Mouse (Mus musculus) liver, embryonic 16.5 days (tissue): ENCODE measurements around the gene Gm17545. TPM values are rescaled to one million over a fixed set of nuclear protein-coding genes. Genes with fewer than 3 reads are reported as not detected.
A peak's percentile ranks its signal among the peaks of the same experiment; 100 is the strongest.

Experiments used
- ATAC-seq: fragments of 200-750 bp; cut with Nextera tagmentation; 2 replicates; pipeline ENCODE4 v1.8.0; 2017; ENCODE audit warnings: low read depth, mild to moderate bottlenecking, moderate number of reproducible peaks, moderate library complexity
- H3K27ac ChIP-seq: fragments of 300-500 bp; sonication (generic); 2 replicates; pipeline ENCODE4 v1.5.1; 2014; ENCODE audit warnings: mild to moderate bottlenecking, low read length
- H3K27me3 ChIP-seq: fragments of 300-500 bp; sonication (generic); 2 replicates; pipeline ENCODE4 v1.6.1; 2014; ENCODE audit warnings: low read depth, low read length, mixed read lengths; ENCODE audit not compliant: control insufficient read depth, insufficient read depth
- H3K36me3 ChIP-seq: fragments of 300-500 bp; sonication (generic); 2 replicates; pipeline ENCODE4 v1.6.1; 2014; ENCODE audit warnings: mild to moderate bottlenecking; ENCODE audit not compliant: control insufficient read depth, insufficient read depth
- H3K4me1 ChIP-seq: fragments of 300-500 bp; sonication (generic); 2 replicates; pipeline ENCODE4 v1.6.1; 2014; ENCODE audit warnings: low read depth, low read length, mixed read lengths; ENCODE audit not compliant: control insufficient read depth
- H3K4me2 ChIP-seq: fragments of 300-500 bp; sonication (generic); 2 replicates; pipeline ENCODE4 v1.6.1; 2014; ENCODE audit warnings: low read depth, low read length, mixed read lengths
- H3K4me3 ChIP-seq: fragments of 300-500 bp; sonication (generic); 2 replicates; pipeline ENCODE4 v1.5.1; 2014; ENCODE audit warnings: low read depth, mild to moderate bottlenecking, low read length
- H3K9ac ChIP-seq: fragments of 300-500 bp; sonication (generic); 2 replicates; pipeline ENCODE4 v1.6.1; 2014; ENCODE audit warnings: low read depth, low read length
- H3K9me3 ChIP-seq: fragments of 300-500 bp; sonication (generic); replicated peaks from 2 replicates; pipeline ENCODE4 v1.6.1; 2016; ENCODE audit warnings: low read length; ENCODE audit not compliant: control insufficient read depth
- WGBS: fragments of 180-500 bp; shearing (Covaris S2); extraction: QIAGEN DNeasy Blood & Tissue Kit; methylation state at CpG from one replicate; pipeline ENCODE4 v1.1.7; 2014; ENCODE audit not compliant: insufficient replicate concordance; 5-methylcytosine and 5-hydroxymethylcytosine counted together
- polyA plus RNA-seq: library from polyadenylated mRNA; unstranded; fragments of >200 nt; fragmentation: Nextera tagmentation; extraction: Ambion mirVana; gene quantifications from 2 replicates; pipeline ENCODE4 v1.2.1, GENCODE M21; 2015

The Gm17545 gene
- polyA plus RNA-seq, 1 experiment from 2014 or later = not detected

DNA sequence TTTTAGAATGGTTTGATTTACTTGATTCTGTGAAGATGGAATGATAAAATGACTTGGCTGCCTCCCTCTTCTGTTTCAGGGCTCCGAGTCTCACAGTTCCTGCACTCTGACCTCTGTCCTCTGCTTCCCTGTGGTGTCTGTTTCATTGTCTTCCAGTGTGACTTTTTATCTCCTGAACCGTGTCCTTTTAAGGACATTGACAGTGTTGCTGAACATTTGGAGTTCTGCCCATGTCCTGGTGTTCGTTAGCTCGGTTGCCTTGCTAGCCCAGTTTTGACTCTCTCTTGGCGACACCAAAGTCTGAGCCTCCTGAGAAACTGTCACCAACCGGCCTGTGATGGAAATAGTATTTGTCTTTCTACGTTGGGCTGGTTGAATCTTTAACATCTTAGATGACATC is 33.6 kb upstream of the Gm17545 start:
- H3K4me2 ChIP-seq = no peak overlapping the region
- no peak overlapping the region for H3K27ac ChIP-seq
- H3K9me3 ChIP-seq = no peaks in the 10 kb centered on the region
- no peaks in the 10 kb centered on the region for H3K27me3 ChIP-seq
- no peak overlapping the region for H3K9ac ChIP-seq
- 57% methylated on average over 7 of the region's 7 CpGs for WGBS
- no peaks in the 10 kb centered on the region for H3K36me3 ChIP-seq
- H3K4me1 ChIP-seq = peaks cover 4% of the 10 kb centered on the region; the same call in 1 of the 2 replicates
- no peak for ATAC-seq
- H3K4me3 ChIP-seq = no peak overlapping the region

DNA sequence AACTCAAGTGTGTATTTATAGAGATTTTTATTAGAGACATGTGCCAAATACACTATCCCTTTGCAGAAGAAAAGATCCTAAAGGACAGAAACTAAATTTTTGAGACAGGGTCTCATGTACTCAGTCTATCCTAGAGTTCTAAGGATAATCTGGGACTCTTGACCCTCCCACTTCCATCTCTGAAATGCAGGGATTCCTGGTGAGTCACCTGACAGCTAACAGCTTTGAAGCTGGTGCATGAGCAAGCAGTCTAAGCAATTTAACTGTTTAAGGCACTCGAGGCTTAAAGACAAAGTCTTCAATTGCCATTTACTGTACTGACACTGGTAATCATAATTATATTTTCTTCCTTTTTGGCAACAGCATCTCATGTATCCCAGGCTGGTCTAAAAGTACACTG is 31.5 kb upstream of the Gm17545 start:
- no peak overlapping the region for H3K9ac ChIP-seq
- H3K4me3 ChIP-seq = no peak overlapping the region
- WGBS = 38% methylated on average over 1 of the region's 1 CpGs
- no peaks in the 10 kb centered on the region for H3K27me3 ChIP-seq
- H3K27ac ChIP-seq = no peak overlapping the region
- no peak for ATAC-seq
- H3K4me2 ChIP-seq = no peak overlapping the region
- peaks cover 4% of the 10 kb centered on the region; the same call in 1 of the 2 replicates for H3K4me1 ChIP-seq
- no peaks in the 10 kb centered on the region for H3K36me3 ChIP-seq
- no peaks in the 10 kb centered on the region for H3K9me3 ChIP-seq

DNA sequence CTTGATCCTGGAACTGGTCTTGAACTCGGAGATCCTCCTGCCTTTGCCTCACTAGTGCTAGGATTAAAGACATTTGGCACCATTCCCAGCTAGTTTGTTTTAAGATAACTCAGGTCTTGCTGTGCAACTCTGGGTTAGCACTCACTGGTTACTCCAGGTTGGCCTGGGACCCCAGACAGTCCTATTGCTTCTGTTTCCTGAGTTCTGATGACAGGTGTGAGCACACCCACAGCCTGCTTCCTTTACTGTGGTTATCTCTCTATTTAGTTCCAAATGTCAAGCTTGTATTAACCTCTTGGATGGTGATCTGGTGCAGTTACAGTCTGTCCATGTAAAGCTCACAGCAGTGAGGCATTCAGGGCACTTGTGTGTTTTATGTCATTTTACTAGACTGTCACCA is 30.6 kb upstream of the Gm17545 start:
- ATAC-seq = no peak
- H3K27ac ChIP-seq = no peak overlapping the region
- peaks cover 6% of the 10 kb centered on the region; the same call in 1 of the 2 replicates for H3K4me1 ChIP-seq
- H3K9ac ChIP-seq = no peak overlapping the region
- H3K27me3 ChIP-seq = no peaks in the 10 kb centered on the region
- 48% methylated on average over 1 of the region's 1 CpGs for WGBS
- no peaks in the 10 kb centered on the region for H3K36me3 ChIP-seq
- H3K9me3 ChIP-seq = no peaks in the 10 kb centered on the region
- H3K4me3 ChIP-seq = no peak overlapping the region
- no peak overlapping the region for H3K4me2 ChIP-seq

DNA sequence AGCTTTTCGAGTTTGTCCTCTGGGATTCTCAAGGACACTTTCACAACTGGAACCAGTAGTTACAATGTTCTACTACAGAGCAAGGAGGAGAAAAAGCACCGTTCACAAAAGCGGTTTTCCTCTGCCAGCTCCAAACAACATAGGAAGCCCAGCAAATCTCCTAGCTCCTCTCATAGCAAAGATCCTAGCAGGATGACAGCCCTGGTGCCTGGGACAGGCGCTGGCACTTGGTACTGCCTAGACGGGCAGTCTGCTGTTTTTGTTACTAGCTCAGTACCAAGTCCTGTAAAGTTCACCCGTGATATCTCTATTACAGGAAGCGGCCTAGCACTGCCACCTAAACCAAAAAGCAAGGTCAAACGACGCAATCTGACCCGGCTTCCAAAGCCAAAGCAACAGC is 29.9 kb upstream of the Gm17545 start:
- no peak overlapping the region for H3K9ac ChIP-seq
- no peak overlapping the region for H3K4me3 ChIP-seq
- H3K27ac ChIP-seq = no peak overlapping the region
- 53% methylated on average over 10 of the region's 10 CpGs for WGBS
- H3K4me2 ChIP-seq = no peak overlapping the region
- peaks cover 7% of the 10 kb centered on the region; the same call in 1 of the 2 replicates for H3K4me1 ChIP-seq
- no peaks in the 10 kb centered on the region for H3K36me3 ChIP-seq
- H3K9me3 ChIP-seq = no peaks in the 10 kb centered on the region
- ATAC-seq = no peak
- no peaks in the 10 kb centered on the region for H3K27me3 ChIP-seq

DNA sequence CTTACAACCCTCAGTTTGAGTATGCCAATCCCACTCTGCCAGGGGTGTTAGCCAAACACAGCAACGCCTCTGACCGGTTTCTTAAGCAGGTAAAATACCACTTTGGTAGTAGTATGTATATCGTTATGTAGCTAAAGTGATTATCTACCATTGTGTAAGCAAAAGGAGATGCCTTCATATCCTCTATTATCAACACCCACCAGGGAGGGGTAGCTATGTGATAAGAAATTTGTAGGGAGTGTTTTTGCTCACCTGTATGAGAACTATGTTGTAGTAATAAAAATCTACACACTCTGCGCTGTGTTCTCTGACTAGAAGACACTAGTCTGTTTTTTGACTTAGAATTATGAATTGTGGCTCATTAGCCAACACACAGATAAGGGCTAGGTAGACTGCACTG is 29.4 kb upstream of the Gm17545 start:
- Histone ChIP-seq H3K9me3 (no peaks in the 10 kb centered on the region), H3K9ac (no peak overlapping the region), H3K27ac (no peak overlapping the region), H3K4me1 (peaks cover 8% of the 10 kb centered on the region), H3K27me3 (no peaks in the 10 kb centered on the region), H3K4me3 (no peak overlapping the region), H3K36me3 (no peaks in the 10 kb centered on the region), H3K4me2 (no peak overlapping the region)
- ATAC-seq = no peak
- WGBS = 72% methylated on average over 4 of the region's 4 CpGs

DNA sequence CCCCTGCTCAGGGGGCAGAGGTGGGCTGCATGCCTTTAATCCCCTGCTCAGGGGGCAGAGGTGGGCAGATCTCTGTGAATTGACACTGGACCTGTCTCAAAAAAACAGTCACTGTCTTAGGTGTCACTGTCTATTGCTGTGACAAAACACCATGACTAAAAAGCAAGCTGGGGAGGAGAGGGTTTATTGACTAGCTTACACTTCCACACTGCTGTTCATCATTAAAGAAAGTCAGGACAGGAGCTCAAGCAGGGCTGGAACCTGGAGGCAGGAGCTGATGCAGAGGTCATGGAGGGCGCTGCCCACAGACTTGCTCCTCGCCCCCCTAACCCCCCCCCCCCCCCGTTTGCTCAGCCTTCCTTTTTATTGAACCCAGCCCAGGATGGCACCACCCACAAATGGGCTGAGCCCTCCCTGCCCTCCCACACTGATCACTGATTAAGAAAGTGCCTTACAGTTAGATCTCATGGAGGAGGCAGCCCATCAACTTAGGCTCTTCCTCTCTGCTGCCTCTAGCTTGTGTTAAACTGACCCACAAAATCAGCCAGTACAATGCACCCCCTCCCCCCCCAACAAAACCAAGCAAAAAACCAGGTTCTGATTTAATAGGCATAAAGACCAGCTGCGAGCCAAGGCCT is 25.9 kb upstream of the Gm17545 start:
- ATAC-seq = no peak
- Histone ChIP-seq H3K27me3 (no peaks in the 10 kb centered on the region), H3K4me2 (no peak overlapping the region; the same call in 1 of the 2 replicates), H3K27ac (no peak overlapping the region), H3K9me3 (no peaks in the 10 kb centered on the region), H3K9ac (no peak overlapping the region), H3K4me3 (no peak overlapping the region), H3K4me1 (peaks cover 15% of the 10 kb centered on the region), H3K36me3 (no peaks in the 10 kb centered on the region)
- WGBS = 52% methylated on average over 3 of the region's 4 CpGs

DNA sequence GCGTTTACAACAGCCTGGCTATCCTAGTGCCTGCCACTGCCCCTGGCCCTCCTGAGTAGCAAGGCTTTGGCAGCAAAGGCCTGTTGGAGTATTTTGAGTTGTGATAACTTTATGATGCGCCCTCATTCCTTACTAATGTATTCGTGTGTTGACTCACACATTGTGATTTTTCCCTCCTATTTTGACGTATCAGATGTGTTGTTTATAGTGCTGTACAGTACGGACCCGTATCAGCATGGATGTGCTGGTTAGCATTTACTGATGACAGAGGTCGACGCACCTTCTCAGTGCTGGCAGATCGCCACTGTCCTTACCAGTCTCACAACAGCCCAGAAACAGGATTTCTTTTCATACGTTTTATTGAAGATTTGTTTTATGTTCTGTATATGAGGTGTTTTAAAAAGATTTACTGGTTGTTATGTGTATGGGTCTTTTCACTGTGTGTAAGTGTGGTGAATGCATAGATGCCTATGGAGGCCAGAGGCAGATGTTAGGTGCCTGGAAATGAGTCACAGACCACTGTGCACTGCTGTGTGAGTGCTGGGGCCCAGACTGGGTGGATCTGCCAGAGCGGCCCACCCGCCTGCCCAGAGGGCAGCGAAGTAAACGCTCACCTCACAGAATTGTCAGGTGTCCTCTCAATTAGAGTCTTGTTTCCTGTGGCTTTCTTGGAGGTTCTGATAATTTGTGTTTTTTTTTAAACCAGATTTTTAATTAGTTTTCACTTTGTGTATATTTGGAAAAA is 25.3 kb upstream of the Gm17545 start:
- H3K9ac ChIP-seq = no peak overlapping the region
- no peaks in the 10 kb centered on the region for H3K36me3 ChIP-seq
- 69% methylated on average over 14 of the region's 14 CpGs for WGBS
- H3K27me3 ChIP-seq = no peaks in the 10 kb centered on the region
- H3K4me2 ChIP-seq = no peak overlapping the region
- no peak overlapping the region for H3K4me3 ChIP-seq
- H3K27ac ChIP-seq = no peak overlapping the region
- ATAC-seq = no peak
- H3K4me1 ChIP-seq = peaks cover 15% of the 10 kb centered on the region
- H3K9me3 ChIP-seq = no peaks in the 10 kb centered on the region

DNA sequence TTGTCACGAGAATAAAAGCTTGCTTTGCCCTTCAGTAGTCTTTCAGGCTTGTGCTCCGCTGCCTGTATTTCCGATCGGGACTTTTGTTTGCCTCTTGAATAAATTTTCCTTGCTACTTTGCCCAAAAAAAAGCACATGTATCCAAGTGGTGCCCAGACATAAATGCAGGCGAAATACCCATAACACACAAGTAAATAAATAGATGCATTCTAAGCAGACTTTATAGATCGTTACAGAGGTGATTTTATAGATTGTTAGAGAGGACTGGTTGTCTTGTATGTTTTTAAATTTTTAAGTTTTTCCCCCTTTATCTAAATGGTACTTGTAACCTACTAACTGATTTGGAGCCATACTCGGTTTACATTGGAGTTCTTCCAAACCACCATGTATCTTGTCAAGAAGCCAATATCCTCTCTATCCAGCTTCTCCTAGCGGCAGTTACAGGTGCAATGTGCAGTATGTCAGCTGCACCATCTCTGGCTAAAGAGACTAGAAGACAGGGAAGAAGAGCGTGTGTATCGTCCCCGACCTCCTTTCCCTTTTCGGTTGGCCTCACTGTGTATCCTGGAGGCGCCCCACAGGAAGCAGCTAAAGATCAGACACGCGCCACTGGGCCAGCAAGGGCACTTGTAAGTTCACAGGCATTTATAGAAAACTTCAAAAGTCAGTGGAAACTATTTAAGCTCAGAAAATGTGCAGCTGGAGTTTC is 24.4 kb upstream of the Gm17545 start:
- Histone ChIP-seq H3K9me3 (no peaks in the 10 kb centered on the region), H3K4me2 (peak overlapping the region; percentile 0), H3K36me3 (no peaks in the 10 kb centered on the region), H3K4me1 (peaks cover 11% of the 10 kb centered on the region), H3K27ac (no peak overlapping the region), H3K27me3 (no peaks in the 10 kb centered on the region), H3K9ac (no peak overlapping the region), H3K4me3 (no peak overlapping the region)
- WGBS = 45% methylated on average over 15 of the region's 15 CpGs
- 0 out of 2 replicates have a peak, but pooled peaks have one; percentile 21 for ATAC-seq
